Mouse (Mus musculus) Patski (cell line): ENCODE measurements at regions not wholly inside any gene's neighbourhood (a gene's known extent, or its start where the extent isn't known, plus 50 kb on each side); places are given as distances from the start of the nearest gene placed in this dataset.

ENCODE experiments used
- ATAC-seq: fragments of 100-300 bp; one replicate; pipeline ENCODE4 v1.8.0; 2021
- CTCF ChIA-PET: fragments of 350-600 bp; sonication (Branson Sonifier 250); formaldehyde crosslinking; loops from one replicate; lab custom pipeline; 2022; ENCODE audit warnings: inconsistent platforms; lab: Charles Lee
- POLR2A ChIA-PET: fragments of 350-600 bp; sonication (Branson Sonifier 250); formaldehyde crosslinking; loops from one replicate; lab custom pipeline; 2022; ENCODE audit warnings: antibody characterized with exemption, inconsistent platforms; lab: Charles Lee
- DNase-seq: peaks from one replicate; pipeline ENCODE4 v3.0.0-alpha.2; 2011; ENCODE audit warnings: low read depth, low spot score
- H3K27me3 ChIP-seq: fragments of 371-371 bp; one replicate; pipeline ENCODE4 v1.5.1; 2021
- CTCF ChIP-seq: fragments of 100-300 bp; IDR thresholded peaks from one replicate; pipeline ENCODE4 v1.5.1; 2021
- in situ Hi-C: fragments of 300-500 bp; cut with MboI; formaldehyde crosslinking; loops from 3 replicates; pipeline ENCODE4 v1.11.1; 2018; ENCODE audit warnings: low pct_unique_long_range_greater_than_20kb, mixed read lengths

DNA sequence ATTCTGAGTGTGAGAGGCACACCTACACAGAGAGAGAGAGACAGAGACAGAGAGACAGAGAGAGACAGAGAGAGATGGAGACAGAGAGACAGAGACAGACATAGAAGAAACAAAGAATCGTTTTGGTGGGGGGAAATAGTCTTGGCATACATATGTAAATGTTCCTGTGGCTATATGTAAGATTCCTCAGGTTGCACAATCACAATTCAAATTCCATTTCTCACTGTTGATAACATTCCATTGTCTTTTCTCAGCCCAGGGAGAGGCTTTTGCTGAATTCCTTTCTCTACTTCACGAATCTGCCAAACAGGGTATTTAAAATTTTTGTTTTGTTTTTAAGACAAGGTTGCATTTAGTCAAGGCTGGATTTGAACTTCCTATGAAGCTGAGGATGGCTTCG is 205.0 kb upstream of the Ell2 start:
- no peak for DNase-seq
- in situ Hi-C loops = no loop called here
- ChIA-PET CTCF (no interaction called here), POLR2A (interaction anchor here (0.6 kb wide), 1 partner anchor 30 kb away, joined by 5 read pairs; no protein-coding TSS in a partner anchor)
- H3K27me3 ChIP-seq = no peaks in the 10 kb centered on the region
- ATAC-seq = no peak
- no peak for TF ChIP-seq CTCF

DNA sequence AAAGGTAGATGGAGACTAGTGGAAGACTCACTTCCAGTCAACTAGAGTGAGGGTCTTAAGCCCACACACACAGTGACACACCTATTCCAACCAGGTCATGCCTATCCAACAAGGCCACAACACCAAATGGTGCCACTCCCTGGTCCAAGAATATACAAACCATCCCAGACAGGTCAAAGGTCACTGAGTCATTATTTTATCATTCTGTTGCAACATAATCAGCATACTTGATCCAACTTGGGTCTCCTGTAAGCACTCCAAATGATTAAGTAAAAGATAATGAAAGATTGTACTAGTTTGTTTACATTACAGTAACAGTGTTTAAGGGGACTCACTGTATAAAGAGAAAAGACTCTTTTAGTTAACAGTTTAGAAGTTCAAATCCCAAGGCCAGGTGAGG is 203.2 kb upstream of the Ell2 start:
- no peak for TF ChIP-seq CTCF
- POLR2A ChIA-PET = no interaction called here
- CTCF ChIA-PET = no interaction called here
- ATAC-seq (no peak), DNase-seq (no peak)
- H3K27me3 ChIP-seq = no peaks in the 10 kb centered on the region
- in situ Hi-C loops = no loop called here

DNA sequence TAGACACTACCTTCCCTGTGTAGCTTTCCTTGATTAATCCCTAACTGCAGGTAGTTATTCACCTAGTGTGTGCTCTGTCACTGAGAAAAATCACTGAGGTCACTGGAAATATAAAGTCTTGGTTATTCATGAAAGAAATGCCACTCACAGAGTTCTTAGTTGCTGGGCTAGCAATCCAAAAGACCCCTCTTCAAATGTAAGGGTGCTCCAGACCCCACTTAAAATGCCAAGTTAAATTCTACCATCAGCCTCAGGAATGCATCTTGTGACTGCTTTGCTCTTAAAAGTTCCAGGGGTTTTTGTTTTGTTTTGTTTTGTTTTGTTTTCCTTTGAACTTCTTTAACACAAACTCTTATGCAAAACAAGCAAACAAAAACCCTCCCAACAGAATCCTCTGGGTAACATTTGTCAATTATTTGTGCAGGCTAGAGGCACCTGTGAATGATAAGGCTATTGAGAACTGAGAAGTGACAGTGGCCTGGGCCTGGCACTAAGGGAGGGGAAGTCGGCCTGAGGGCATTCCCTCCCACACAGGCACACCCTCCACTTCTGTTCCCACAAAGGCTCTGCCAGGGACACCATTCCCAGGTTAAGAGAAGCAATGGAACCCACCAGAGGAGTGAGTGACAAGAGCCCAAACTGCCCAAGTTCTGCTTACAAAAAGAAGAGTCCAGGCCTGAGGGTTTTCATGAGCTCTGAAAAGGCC is 192.1 kb upstream of the Ell2 start:
- ATAC-seq (no peak), DNase-seq (no peak)
- no peaks in the 10 kb centered on the region for H3K27me3 ChIP-seq
- in situ Hi-C loops = no loop called here
- CTCF ChIA-PET = interaction anchor here (1.2 kb wide), 1 partner anchor 186 kb away, joined by 3 read pairs; no protein-coding TSS in a partner anchor
- TF ChIP-seq CTCF = no peak
- POLR2A ChIA-PET = no interaction called here

DNA sequence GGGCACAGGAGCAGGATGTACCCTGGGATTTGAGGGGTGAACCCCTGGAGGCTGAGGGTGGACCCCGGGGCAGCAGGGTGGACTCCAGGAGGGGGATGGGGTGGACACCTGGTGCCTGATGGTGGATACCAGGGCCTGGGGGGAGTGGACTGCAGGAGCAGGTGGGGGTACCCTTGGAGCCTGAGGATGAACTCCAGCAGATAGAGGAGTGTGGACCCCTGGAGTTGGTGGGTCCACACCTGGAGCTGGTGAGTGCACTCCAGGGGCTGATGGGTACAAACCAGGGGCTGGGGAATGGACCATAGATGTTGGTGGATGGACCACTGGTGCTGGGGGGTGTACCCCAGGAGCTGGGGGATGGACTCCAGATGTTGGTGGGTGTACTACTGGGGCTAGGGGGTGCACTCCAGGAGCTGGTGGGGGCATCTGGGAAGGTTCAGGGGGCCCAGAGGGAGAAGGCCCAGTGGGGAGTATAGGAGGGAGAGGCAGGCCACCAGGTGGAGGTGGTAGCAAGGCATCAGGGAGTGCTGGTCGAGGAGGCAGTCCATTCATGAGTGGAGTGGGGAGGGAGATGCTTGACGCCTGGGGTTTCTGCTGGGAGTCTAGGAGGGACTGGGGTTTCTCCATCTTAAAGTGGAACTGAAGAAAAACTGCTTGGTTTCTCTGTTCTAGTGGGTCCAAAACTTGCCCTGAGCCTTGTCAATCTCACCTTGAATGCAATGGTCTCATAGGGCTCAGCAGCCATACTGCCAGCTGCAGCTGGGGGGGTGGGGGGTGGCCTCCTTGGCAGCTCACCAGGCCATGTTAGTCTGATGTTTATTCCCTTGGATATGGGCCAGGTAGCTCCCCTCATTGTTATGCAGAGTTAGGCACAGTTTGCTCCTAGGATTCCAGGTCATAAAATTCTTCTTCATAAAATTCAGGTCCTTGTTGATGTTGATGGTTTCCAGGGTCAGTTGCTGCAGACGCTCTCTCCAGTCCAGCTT is 183.0 kb upstream of the Ell2 start:
- no peaks in the 10 kb centered on the region for H3K27me3 ChIP-seq
- no peak for TF ChIP-seq CTCF
- ChIA-PET POLR2A (no interaction called here), CTCF (no interaction called here)
- DNase-seq (no peak), ATAC-seq (no peak)
- in situ Hi-C loops = no loop called here

DNA sequence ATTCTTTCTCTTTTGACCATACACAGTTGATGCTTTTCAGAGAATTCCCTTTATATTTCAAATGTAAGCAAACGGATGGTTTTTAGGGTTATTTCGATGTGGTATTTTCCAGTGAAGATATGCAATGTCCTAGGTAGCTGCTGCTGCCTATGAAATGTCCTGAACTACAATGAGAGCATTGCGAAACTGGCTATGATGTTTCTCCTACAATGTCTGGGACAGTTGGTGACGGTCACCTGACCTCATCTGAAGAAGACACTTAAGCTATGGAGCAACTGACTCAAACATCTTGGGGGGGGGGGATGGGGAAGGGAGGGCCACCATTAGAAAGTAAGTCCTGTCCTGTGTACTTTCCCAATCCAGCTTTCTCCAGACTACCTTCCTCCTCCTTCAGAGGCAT is 182.1 kb upstream of the Ell2 start:
- in situ Hi-C loops = no loop called here
- ChIA-PET POLR2A (no interaction called here), CTCF (no interaction called here)
- ATAC-seq (no peak), DNase-seq (no peak)
- H3K27me3 ChIP-seq = no peaks in the 10 kb centered on the region
- no peak for TF ChIP-seq CTCF

DNA sequence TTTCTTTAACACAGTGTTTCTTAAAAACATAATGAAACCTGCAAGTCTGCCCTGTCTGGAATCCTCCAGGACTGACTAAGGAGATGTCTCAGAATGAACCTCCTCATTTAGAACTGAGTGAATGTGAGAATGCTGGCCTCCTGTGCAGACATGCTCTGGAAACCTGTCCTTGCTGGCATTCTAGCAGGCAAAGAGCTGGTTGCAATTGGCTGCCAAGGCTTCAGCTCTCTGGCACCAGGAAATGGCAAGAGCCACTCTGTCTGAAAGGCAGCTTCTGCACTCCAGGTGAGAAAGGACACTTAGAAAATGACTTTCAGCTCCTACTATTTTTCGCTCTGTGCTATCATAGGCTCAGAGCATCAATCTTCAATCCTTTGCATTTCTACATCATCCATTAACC is 175.0 kb upstream of the Ell2 start:
- H3K27me3 ChIP-seq = no peaks in the 10 kb centered on the region
- ChIA-PET POLR2A (no interaction called here), CTCF (no interaction called here)
- TF ChIP-seq CTCF = no peak
- ATAC-seq (no peak), DNase-seq (no peak)
- in situ Hi-C loops = no loop called here

DNA sequence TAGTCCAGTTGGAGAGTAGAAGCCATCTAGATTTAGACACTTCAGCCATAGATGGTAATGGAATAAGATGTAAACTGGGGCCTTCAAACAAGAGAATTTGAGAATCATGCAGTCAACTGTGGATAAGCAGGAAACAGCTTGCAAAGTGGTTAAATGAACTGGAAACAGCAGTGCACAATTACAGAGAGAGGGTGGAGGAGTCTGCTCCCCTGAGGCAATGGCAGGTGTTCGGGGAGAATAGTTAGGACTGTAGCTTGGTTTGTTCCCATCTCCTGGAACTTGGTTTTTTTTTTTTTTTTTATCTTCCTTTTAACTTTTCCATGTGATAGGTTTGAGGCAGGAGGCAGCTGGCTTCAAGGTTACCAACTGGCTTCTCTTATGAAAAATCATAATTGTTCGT is 165.1 kb upstream of the Ell2 start:
- DNase-seq = no peak
- ATAC-seq = no peak
- TF ChIP-seq CTCF = no peak
- in situ Hi-C loops = no loop called here
- no peaks in the 10 kb centered on the region for H3K27me3 ChIP-seq
- POLR2A ChIA-PET = no interaction called here
- CTCF ChIA-PET = no interaction called here

DNA sequence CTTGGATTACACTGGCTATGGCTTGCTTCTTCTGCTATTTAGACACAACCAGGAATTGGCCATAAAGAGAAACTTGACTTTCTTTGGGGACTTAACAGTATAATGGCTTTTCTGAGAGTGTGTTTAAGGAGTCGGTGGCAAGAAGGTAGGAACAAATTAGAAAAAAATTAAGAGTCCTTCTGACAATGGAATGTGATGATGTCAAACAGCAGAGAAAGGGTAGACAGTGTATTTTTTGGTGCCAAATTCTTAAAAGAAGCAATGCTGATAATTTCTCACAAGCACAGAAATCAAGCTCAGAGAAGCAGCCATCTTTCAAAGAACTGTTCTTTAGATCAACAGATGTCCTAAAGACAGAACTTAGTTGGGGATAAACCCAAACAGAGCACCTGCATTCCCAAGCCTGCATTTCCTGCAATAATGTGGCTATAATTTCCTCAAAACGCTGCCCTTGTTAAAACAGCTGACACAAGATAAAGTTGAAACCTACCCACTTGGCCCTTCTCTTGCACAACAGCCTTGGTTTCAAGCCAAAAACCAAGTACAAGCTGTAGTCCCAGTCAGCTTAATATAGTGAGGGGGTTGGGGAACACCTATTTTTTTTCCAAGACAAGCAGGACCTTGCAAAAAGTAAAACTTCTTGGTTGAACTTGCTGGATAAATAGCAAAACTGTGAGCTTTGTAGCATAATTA is 164.2 kb upstream of the Ell2 start:
- DNase-seq = no peak
- no peaks in the 10 kb centered on the region for H3K27me3 ChIP-seq
- TF ChIP-seq CTCF = no peak
- in situ Hi-C loops = no loop called here
- CTCF ChIA-PET = no interaction called here
- POLR2A ChIA-PET = no interaction called here
- no peak for ATAC-seq

DNA sequence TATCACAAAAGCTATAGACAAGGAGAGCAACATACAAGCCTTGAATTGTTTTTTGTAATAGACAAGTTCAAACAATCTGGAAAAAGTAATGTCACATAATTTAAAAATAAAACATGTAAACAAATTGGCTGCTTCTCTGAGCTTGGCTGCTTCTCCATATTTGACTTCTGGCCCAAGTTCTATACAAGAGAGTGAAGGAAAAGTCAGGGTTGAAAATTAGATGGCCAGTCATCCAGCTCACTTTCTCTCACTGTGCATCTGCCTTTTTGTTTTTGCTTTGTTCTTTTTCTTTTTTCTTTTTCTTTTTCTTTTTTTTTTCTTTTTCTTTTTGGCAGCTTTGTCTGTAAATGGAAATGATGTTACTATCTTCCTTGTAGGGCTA is 163.6 kb upstream of the Ell2 start:
- H3K27me3 ChIP-seq = no peaks in the 10 kb centered on the region
- CTCF ChIA-PET = no interaction called here
- in situ Hi-C loops = no loop called here
- no peak for DNase-seq
- no peak for ATAC-seq
- POLR2A ChIA-PET = no interaction called here
- no peak for TF ChIP-seq CTCF

DNA sequence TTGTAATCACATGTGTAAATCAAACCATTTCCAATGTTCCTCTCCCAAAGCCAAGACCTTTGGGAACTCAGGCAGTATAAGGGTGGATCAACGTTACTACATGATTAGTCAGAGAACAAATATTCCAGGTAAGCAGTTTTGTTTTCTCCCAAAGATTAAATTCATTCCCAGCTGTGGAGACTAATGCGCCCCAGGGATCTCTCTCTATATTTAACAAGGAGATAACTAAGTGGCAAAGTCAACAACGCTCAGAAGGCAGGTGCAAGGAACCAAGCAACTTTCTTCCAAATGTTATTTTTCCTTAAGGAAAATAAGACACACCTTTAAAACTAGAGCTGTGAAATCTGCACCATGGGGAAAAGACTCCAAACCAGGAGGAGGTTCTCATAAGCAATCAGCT is 163.0 kb upstream of the Ell2 start:
- ChIA-PET POLR2A (no interaction called here), CTCF (interaction anchor here (1.0 kb wide), 1 partner anchor 153 kb away, joined by 3 read pairs; no protein-coding TSS in a partner anchor)
- ATAC-seq (no peak), DNase-seq (no peak)
- no peak for TF ChIP-seq CTCF
- no peaks in the 10 kb centered on the region for H3K27me3 ChIP-seq
- in situ Hi-C loops = no loop called here
